In genomic region chr7:134892972-134893371, GRCm38 (mm10) we compare ENCODE assay signal across 9 mouse cellular contexts. TPM values are rescaled to one million over a fixed set of nuclear protein-coding genes. Genes with fewer than 3 reads are reported as not detected.
DNase-seq lines count a peak whose midpoint lies in the region; ATAC-seq and TF ChIP-seq lines count a peak whose summit lies in the region.
"Had no signal": no experiment of that assay in that cellular context is flagged by ENCODE, and none has a peak within 500 bp of the region (broad histone marks: within the 10 kb centered on the region; RNA-seq: fewer than 3 reads in every experiment).

No protein-coding gene starts in this region.

- no peak overlapping the region for H3K4me2 ChIP-seq in forebrain, embryonic 14.5 days (ENCODE audit: low read length)
- H3K4me2 ChIP-seq in lung, embryonic 14.5 days, result no peak overlapping the region
- H3K4me2 ChIP-seq: limb, embryonic 12.5 days had no signal

- TF ChIP-seq POLR2A in small intestine, adult 2 months (IDR thresholded peaks at IDR 0.05; ENCODE audit: low read depth, low read length), result no peak

- no peak overlapping the region for H3K4me3 ChIP-seq in forebrain, embryonic 14.5 days (ENCODE audit: low read depth, low read length)
- no peak overlapping the region for H3K4me3 ChIP-seq in forebrain, embryonic 10.5 days
- no peak overlapping the region for H3K4me3 ChIP-seq in lung, embryonic 14.5 days (ENCODE audit: low read depth, low read length)
- no peak overlapping the region for H3K4me3 ChIP-seq in small intestine, adult 2 months (ENCODE audit: low read depth, low read length)
- no peak overlapping the region for H3K4me3 ChIP-seq in limb, embryonic 10.5 days
- H3K4me3 ChIP-seq: limb, embryonic 12.5 days had no signal

- H3K9ac ChIP-seq in forebrain, embryonic 14.5 days (ENCODE audit: low read length), result no peak overlapping the region
- no peak overlapping the region for H3K9ac ChIP-seq in lung, embryonic 14.5 days
- H3K9ac ChIP-seq: limb, embryonic 12.5 days had no signal

- H3K36me3 ChIP-seq in forebrain, embryonic 14.5 days (ENCODE audit: control insufficient read depth, insufficient read depth, low read length), result no peaks in the 10 kb centered on the region
- H3K36me3 ChIP-seq in forebrain, embryonic 10.5 days (replicated peaks), result peaks cover 6% of the 10 kb centered on the region; the same call in 1 of the 2 replicates
- peaks cover 9% of the 10 kb centered on the region; the same call in 1 of the 2 replicates for H3K36me3 ChIP-seq in lung, embryonic 14.5 days (ENCODE audit: insufficient read depth)
- H3K36me3 ChIP-seq in small intestine, adult 2 months (ENCODE audit: control insufficient read depth, insufficient read depth, low read length), result no peaks in the 10 kb centered on the region
- H3K36me3 ChIP-seq in limb, embryonic 10.5 days, result peaks cover 9% of the 10 kb centered on the region; the same call in 1 of the 2 replicates

- H3K4me1 ChIP-seq in forebrain, embryonic 14.5 days (ENCODE audit: control insufficient read depth, insufficient read depth, low read length), result no peaks in the 10 kb centered on the region
- H3K4me1 ChIP-seq in forebrain, embryonic 10.5 days, result no peaks in the 10 kb centered on the region; the same call in 1 of the 2 replicates
- H3K4me1 ChIP-seq in lung, embryonic 14.5 days (ENCODE audit: insufficient read depth), result no peaks in the 10 kb centered on the region
- no peaks in the 10 kb centered on the region for H3K4me1 ChIP-seq in small intestine, adult 2 months (ENCODE audit: control insufficient read depth, insufficient read depth, insufficient read length, low read length)
- H3K4me1 ChIP-seq in limb, embryonic 10.5 days, result no peaks in the 10 kb centered on the region
- H3K4me1 ChIP-seq: limb, embryonic 12.5 days had no signal

- no peaks in the 10 kb centered on the region for H3K27me3 ChIP-seq in forebrain, embryonic 14.5 days (replicated peaks; ENCODE audit: control insufficient read depth, insufficient read depth, low read length)
- no peaks in the 10 kb centered on the region for H3K27me3 ChIP-seq in forebrain, embryonic 10.5 days (ENCODE audit: poor library complexity, severe bottlenecking)
- H3K27me3 ChIP-seq in lung, embryonic 14.5 days (ENCODE audit: insufficient read depth, low read length), result no peaks in the 10 kb centered on the region
- no peaks in the 10 kb centered on the region for H3K27me3 ChIP-seq in small intestine, adult 2 months (ENCODE audit: control insufficient read depth, insufficient read depth, low read length)
- H3K27me3 ChIP-seq in limb, embryonic 10.5 days (ENCODE audit: low read depth, poor library complexity, severe bottlenecking), result no peaks in the 10 kb centered on the region
- H3K27me3 ChIP-seq: limb, embryonic 12.5 days had no signal

- 91% methylated on average over 4 of the region's 4 CpGs for WGBS in forebrain, embryonic 14.5 days
- 94% methylated on average over 4 of the region's 4 CpGs for WGBS in forebrain, embryonic 10.5 days
- WGBS in lung, embryonic 14.5 days, result 83% methylated on average over 4 of the region's 4 CpGs
- 66% methylated on average over 4 of the region's 4 CpGs for WGBS in small intestine, adult 2 months
- WGBS in limb, embryonic 10.5 days, result 79% methylated on average over 4 of the region's 4 CpGs

- no peak overlapping the region for H3K27ac ChIP-seq in forebrain, embryonic 14.5 days (ENCODE audit: low read depth, low read length)
- no peak overlapping the region for H3K27ac ChIP-seq in forebrain, embryonic 10.5 days
- H3K27ac ChIP-seq in lung, embryonic 14.5 days (ENCODE audit: low read depth), result no peak overlapping the region
- no peak overlapping the region for H3K27ac ChIP-seq in small intestine, adult 2 months (ENCODE audit: insufficient read depth, low read depth, low read length)
- H3K27ac ChIP-seq in limb, embryonic 10.5 days, result no peak overlapping the region
- H3K27ac ChIP-seq: limb, embryonic 12.5 days had no signal

- TF ChIP-seq CTCF in lung, embryonic 14.5 days (IDR thresholded peaks at IDR 0.05; ENCODE audit: low read depth), result peak; percentile 53
- peak; percentile 45; the same call in 1 of the 2 replicates for TF ChIP-seq CTCF in small intestine, adult 2 months (IDR thresholded peaks at IDR 0.05; ENCODE audit: extremely low read depth, insufficient read length, insufficient replicate concordance, low read depth, low read length)

- DNase-seq in forebrain, embryonic 14.5 days (ENCODE audit: low spot score), result peak; percentile 24
- no peak for DNase-seq in forebrain, embryonic 10.5 days (ENCODE audit: extremely low spot score, low spot score)
- peak; percentile 22 for DNase-seq in lung, embryonic 14.5 days
- no peak for DNase-seq in lung, postnatal 4 days
- peak; percentile 26 for DNase-seq in embryo, embryonic 10.5 days (ENCODE audit: low spot score)
- no peak for DNase-seq in testis, postnatal 10 days (ENCODE audit: low spot score)
- DNase-seq in limb, embryonic 10.5 days (ENCODE audit: low spot score), result no peak

- no peaks in the 10 kb centered on the region for H3K9me3 ChIP-seq in forebrain, embryonic 14.5 days (replicated peaks; ENCODE audit: control insufficient read depth, low read length)
- H3K9me3 ChIP-seq in forebrain, embryonic 10.5 days, result no peaks in the 10 kb centered on the region
- no peaks in the 10 kb centered on the region for H3K9me3 ChIP-seq in lung, embryonic 14.5 days (ENCODE audit: low read depth, low read length)
- no peaks in the 10 kb centered on the region for H3K9me3 ChIP-seq in limb, embryonic 10.5 days (replicated peaks)
- H3K9me3 ChIP-seq: limb, embryonic 12.5 days had no signal

- no peak for ATAC-seq in forebrain, embryonic 14.5 days
- ATAC-seq in lung, embryonic 14.5 days (ENCODE audit: insufficient read depth), result no peak

RNA-seq across cellular contexts. Expression of gene Fam196a, which starts 45.3 kb away (rescaled TPM):
- polyA plus RNA-seq in forebrain, embryonic 14.5 days (2014; fragmentation: Nextera tagmentation; extraction: Ambion mirVana), result 9.5 and 11.1 TPM in 2 replicates
- polyA plus RNA-seq in forebrain, embryonic 10.5 days (2016; fragmentation: Nextera tagmentation; extraction: Ambion mirVana), result 1.9 and 2.1 TPM in 2 replicates
- polyA plus RNA-seq in lung, embryonic 14.5 days (2014; fragmentation: Nextera tagmentation; extraction: Ambion mirVana), result 3.5 and 4.8 TPM in 2 replicates
- polyA plus RNA-seq in small intestine, adult 2 months (2012; rRNA removed), result not detected in 2 replicates
- 2.1 and 3.0 TPM in 2 replicates for polyA plus RNA-seq in limb, embryonic 10.5 days (2016; fragmentation: Nextera tagmentation; extraction: Ambion mirVana)

Comparison
In these comparisons a context has a peak if more than half of its experiments do, and no peak if none do; other contexts are left out.
1. DNase-seq: peak in forebrain, embryonic 14.5 days (single experiment), lung, embryonic 14.5 days (single experiment) and embryo, embryonic 10.5 days (single experiment); none in forebrain, embryonic 10.5 days (single experiment), lung, postnatal 4 days (0 of 2), testis, postnatal 10 days (single experiment) and limb, embryonic 10.5 days (single experiment).